Mouse (Mus musculus) liver, postnatal 0 days (tissue): ENCODE measurements around the gene Ndufv2.

ENCODE experiments used
- CTCF ChIP-seq: sonication (generic); IDR thresholded peaks from 2 replicates; pipeline ENCODE4 v1.5.1; 2016; ENCODE audit warnings: antibody characterized with exemption, low read depth
- EP300 ChIP-seq: IDR thresholded peaks from 2 replicates; pipeline ENCODE4 v1.6.1; 2016; ENCODE audit warnings: antibody characterized with exemption, low read depth, mild to moderate bottlenecking

DNA sequence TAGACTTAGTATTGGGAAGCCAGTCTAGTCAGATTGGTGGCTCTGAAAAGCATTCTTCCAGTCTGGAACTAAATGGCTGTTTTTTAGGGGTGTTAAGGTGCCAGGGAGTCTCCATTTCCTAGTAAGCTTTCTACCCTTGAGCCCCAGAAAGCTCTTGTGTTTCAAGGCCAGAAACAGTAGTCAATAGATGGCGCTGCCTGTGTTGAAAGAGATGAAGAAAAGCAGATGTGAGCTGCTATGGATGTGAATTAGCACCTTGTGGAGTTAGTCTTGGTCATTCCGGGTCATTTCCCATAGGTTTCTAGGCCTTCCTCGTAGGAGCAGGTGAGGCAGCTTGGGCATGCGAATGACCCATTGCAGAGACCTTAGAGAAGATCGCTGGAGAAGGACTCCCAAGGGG lies 23.9 kb upstream of the Ndufv2 start:
- TF ChIP-seq CTCF (peak; percentile 52), EP300 (no peak)
